Mouse (Mus musculus) heart, adult 8-10 months (tissue): ENCODE measurements at regions not wholly inside any gene's neighbourhood (a gene's known extent, or its start where the extent isn't known, plus 50 kb on each side); places are given as distances from the start of the nearest gene placed in this dataset.
A peak's percentile ranks its signal among the peaks of the same experiment; 100 is the strongest.

Experiments
- DNase-seq: peaks from one replicate; pipeline ENCODE4 v3.0.0; 2022; ENCODE audit warnings: low spot score

GRCm38 (mm10) chr3:102663711-102664110, 70.6 kb upstream of the Tspan2 start:
- no peak for DNase-seq

GRCm38 (mm10) chr3:102664665-102665190, 69.6 kb upstream of the Tspan2 start:
- no peak for DNase-seq

- DNase-seq = no peak
Observed at GRCm38 (mm10) chr3:102667796-102668195, 66.5 kb upstream of the Tspan2 start.

- no peak for DNase-seq
Observed at GRCm38 (mm10) chr3:102668556-102668955, 65.8 kb upstream of the Tspan2 start.

GRCm38 (mm10) chr3:102669951-102670350, 64.4 kb upstream of the Tspan2 start:
- peak; percentile 63 for DNase-seq

- DNase-seq = no peak
Observed at GRCm38 (mm10) chr3:102670557-102670956, 63.8 kb upstream of the Tspan2 start.

- DNase-seq = no peak
Observed at GRCm38 (mm10) chr3:102670972-102671371, 63.4 kb upstream of the Tspan2 start.

GRCm38 (mm10) chr3:102673506-102673905, 60.8 kb upstream of the Tspan2 start:
- DNase-seq = no peak

- no peak for DNase-seq
Observed at GRCm38 (mm10) chr3:102674068-102674467, 60.3 kb upstream of the Tspan2 start.

GRCm38 (mm10) chr3:102676946-102677534, 57.3 kb upstream of the Tspan2 start:
- DNase-seq = no peak

GRCm38 (mm10) chr3:102678516-102678915, 55.8 kb upstream of the Tspan2 start:
- no peak for DNase-seq

- no peak for DNase-seq
Observed at GRCm38 (mm10) chr3:102682424-102682823, 51.9 kb upstream of the Tspan2 start.

- DNase-seq = no peak
Observed at GRCm38 (mm10) chr3:102683541-102683940, 50.8 kb upstream of the Tspan2 start.
